Mouse (Mus musculus): ENCODE data around the gene Reg4. TPM values are rescaled to one million over a fixed set of nuclear protein-coding genes. Genes with fewer than 3 reads are reported as not detected.

Gene Reg4
- polyA plus RNA-seq, 1 experiment from 2014 or later, result not detected

Other genes starting within 250 kb of the Reg4 start
- 20.3 and 20.7 TPM in 2 replicates for gene Notch2, start 208.6 kb upstream of the Reg4 start, polyA plus RNA-seq (2016; fragmentation: Nextera tagmentation; extraction: Ambion mirVana)
- not detected in 2 replicates for gene Adam30, start 61.5 kb upstream of the Reg4 start, polyA plus RNA-seq (2016; fragmentation: Nextera tagmentation; extraction: Ambion mirVana)
- gene Hmgcs2, start 58.3 kb downstream of the Reg4 start, polyA plus RNA-seq (2016; fragmentation: Nextera tagmentation; extraction: Ambion mirVana), result 5.0 and 6.7 TPM in 2 replicates
- gene Phgdh, start 117.8 kb downstream of the Reg4 start, polyA plus RNA-seq (2016; fragmentation: Nextera tagmentation; extraction: Ambion mirVana), result 257 and 278 TPM in 2 replicates
- gene Zfp697, start 160.3 kb downstream of the Reg4 start, polyA plus RNA-seq (2016; fragmentation: Nextera tagmentation; extraction: Ambion mirVana), result 9.9 and 10.1 TPM in 2 replicates
- gene Gm4450, start 235.0 kb downstream of the Reg4 start, polyA plus RNA-seq (2016; fragmentation: Nextera tagmentation; extraction: Ambion mirVana), result not detected in 2 replicates